Mouse (Mus musculus) MEL (cell line): ENCODE results near the gene Rnf126. TPM values are rescaled to one million over a fixed set of nuclear protein-coding genes. Genes with fewer than 3 reads are reported as not detected.

Source experiments
- DNase-seq: peaks from one replicate; pipeline ENCODE4 v3.0.0; 2011; ENCODE audit warnings: low read depth, low spot score
- H3K27ac ChIP-seq: 2 replicates; pipeline ENCODE4 v1.5.1; 2012; ENCODE audit warnings: low read depth, mild to moderate bottlenecking, control low read depth, low read length, moderate library complexity; ENCODE audit not compliant: control insufficient read depth
- H3K27me3 ChIP-seq, 2 experiments: fragments of 150-350 bp in 1 of 2; sonication (generic) in 1 of 2; 2 replicates each; pipeline ENCODE4 v1.6.1; 2012; ENCODE audit warnings: low read length in 2 of 2, mild to moderate bottlenecking in 2 of 2, improper control_type of control experiment in 1 of 2, moderate library complexity in 1 of 2; ENCODE audit not compliant: insufficient read depth in 2 of 2, control insufficient read depth in 1 of 2
- H3K36me3 ChIP-seq, 2 experiments: 2 replicates each; pipeline ENCODE4 v1.6.1; 2012 to 2014; ENCODE audit warnings: low read length in 2 of 2, improper control_type of control experiment in 1 of 2, inconsistent platforms in 1 of 2, mild to moderate bottlenecking in 1 of 2; ENCODE audit not compliant: insufficient read depth in 2 of 2, control insufficient read depth in 1 of 2
- H3K4me1 ChIP-seq, 2 experiments: fragments of 150-350 bp in 1 of 2; sonication (generic) in 1 of 2; 2 replicates each; pipeline ENCODE4 v1.6.1; 2012; ENCODE audit warnings: low read length in 2 of 2, improper control_type of control experiment in 1 of 2, mild to moderate bottlenecking in 1 of 2; ENCODE audit not compliant: insufficient read depth in 2 of 2, control insufficient read depth in 1 of 2
- H3K4me3 ChIP-seq, 2 experiments: fragments of 150-350 bp in 1 of 2; sonication (generic) in 1 of 2; 2 replicates each; pipeline ENCODE4 v1.5.1; 2012; ENCODE audit warnings: low read depth in 2 of 2, low read length in 2 of 2, mild to moderate bottlenecking in 2 of 2, moderate library complexity in 2 of 2, control low read depth in 1 of 2, improper control_type of control experiment in 1 of 2; ENCODE audit not compliant: control insufficient read depth in 1 of 2, insufficient read depth in 1 of 2
- H3K79me2 ChIP-seq: 2 replicates; pipeline ENCODE4 v1.6.1; 2012; ENCODE audit warnings: mild to moderate bottlenecking, low read length, moderate library complexity; ENCODE audit not compliant: control insufficient read depth, poor library complexity, insufficient read depth
- H3K9ac ChIP-seq: 2 replicates; pipeline ENCODE4 v1.6.1; 2012; ENCODE audit warnings: low read depth, mild to moderate bottlenecking, control low read depth, low read length, moderate library complexity; ENCODE audit not compliant: control insufficient read depth, poor library complexity, severe bottlenecking
- H3K9me3 ChIP-seq: fragments of 150-350 bp; sonication (generic); replicated peaks from 2 replicates; pipeline ENCODE4 v1.6.1; 2012; ENCODE audit warnings: mild to moderate bottlenecking, low read length, improper control_type of control experiment, moderate library complexity; ENCODE audit not compliant: insufficient read depth
- BHLHE40 ChIP-seq: IDR thresholded peaks from 2 replicates; pipeline ENCODE4 v1.6.1; 2012; ENCODE audit warnings: low read depth, mild to moderate bottlenecking, inconsistent platforms, low read length, improper control_type of control experiment, borderline replicate concordance
- CHD1 ChIP-seq: IDR thresholded peaks from 2 replicates; pipeline ENCODE4 v1.6.1; 2012; ENCODE audit warnings: low read depth, mild to moderate bottlenecking, inconsistent platforms, low read length, improper control_type of control experiment
- CHD2 ChIP-seq: IDR thresholded peaks from 2 replicates; pipeline ENCODE4 v1.6.1; 2011; ENCODE audit warnings: low read length, improper control_type of control experiment
- E2F4 ChIP-seq: IDR thresholded peaks from 2 replicates; pipeline ENCODE4 v1.6.1; 2011; ENCODE audit warnings: low read depth, low read length, improper control_type of control experiment, borderline replicate concordance
- ELF1 ChIP-seq: IDR thresholded peaks from 2 replicates; pipeline ENCODE4 v1.6.1; 2014; ENCODE audit warnings: low read depth, mild to moderate bottlenecking, inconsistent platforms, low read length, improper control_type of control experiment, moderate library complexity
- ETS1 ChIP-seq: IDR thresholded peaks from 2 replicates; pipeline ENCODE4 v1.6.1; 2012; ENCODE audit warnings: low read depth, mild to moderate bottlenecking, inconsistent platforms, low read length, improper control_type of control experiment, moderate library complexity
- GATA1 ChIP-seq: IDR thresholded peaks from 2 replicates; pipeline ENCODE4 v1.6.1; 2011; ENCODE audit warnings: low read depth, low read length, improper control_type of control experiment
- KAT2A ChIP-seq: conservative IDR thresholded peaks from 2 replicates; pipeline ENCODE4 v1.6.1; 2012; ENCODE audit warnings: low read depth, low read length, improper control_type of control experiment, inconsistent platforms
- MAFK ChIP-seq: IDR thresholded peaks from 2 replicates; pipeline ENCODE4 v1.6.1; 2011; ENCODE audit warnings: low read depth, mild to moderate bottlenecking, low read length, improper control_type of control experiment, borderline replicate concordance
- MAZ ChIP-seq: IDR thresholded peaks from 2 replicates; pipeline ENCODE4 v1.6.1; 2012; ENCODE audit warnings: low read depth, mild to moderate bottlenecking, inconsistent platforms, low read length, improper control_type of control experiment
- MEF2A ChIP-seq: IDR thresholded peaks from 2 replicates; pipeline ENCODE4 v1.6.1; 2014; ENCODE audit warnings: low read depth, mild to moderate bottlenecking, inconsistent platforms, low read length, improper control_type of control experiment; ENCODE audit not compliant: poor library complexity, insufficient replicate concordance, severe bottlenecking; ENCODE audit errors: extremely low read depth
- MXI1 ChIP-seq: IDR thresholded peaks from 2 replicates; pipeline ENCODE4 v1.6.1; 2011; ENCODE audit warnings: mild to moderate bottlenecking, low read depth, low read length, improper control_type of control experiment
- MYC ChIP-seq: IDR thresholded peaks from 2 replicates; pipeline ENCODE4 v1.6.1; 2011; ENCODE audit warnings: low read depth, mild to moderate bottlenecking, low read length, improper control_type of control experiment, moderate library complexity
- NELFE ChIP-seq: IDR thresholded peaks from 2 replicates; pipeline ENCODE4 v1.6.1; 2011; ENCODE audit warnings: low read depth, low read length, improper control_type of control experiment
- NRF1 ChIP-seq: IDR thresholded peaks from 2 replicates; pipeline ENCODE4 v1.6.1; 2014; ENCODE audit warnings: low read depth, mild to moderate bottlenecking, inconsistent platforms, low read length, improper control_type of control experiment, moderate library complexity; ENCODE audit not compliant: poor library complexity, insufficient read depth, severe bottlenecking
- RCOR1 ChIP-seq: IDR thresholded peaks from 2 replicates; pipeline ENCODE4 v1.6.1; 2012; ENCODE audit warnings: low read depth, mild to moderate bottlenecking, inconsistent platforms, low read length, improper control_type of control experiment
- SIN3A ChIP-seq: IDR thresholded peaks from 2 replicates; pipeline ENCODE4 v1.6.1; 2012; ENCODE audit warnings: low read length, improper control_type of control experiment, inconsistent platforms
- SMC3 ChIP-seq: IDR thresholded peaks from 2 replicates; pipeline ENCODE4 v1.6.1; 2011; ENCODE audit warnings: low read depth, low read length, improper control_type of control experiment
- TAL1 ChIP-seq: IDR thresholded peaks from 2 replicates; pipeline ENCODE4 v1.6.1; 2012; ENCODE audit warnings: mild to moderate bottlenecking, inconsistent platforms, low read length, moderate library complexity, mixed read lengths
- TBP ChIP-seq: IDR thresholded peaks from 2 replicates; pipeline ENCODE4 v1.8.0; 2011; ENCODE audit warnings: low read depth, low read length, improper control_type of control experiment
- TCF12 ChIP-seq: IDR thresholded peaks from 2 replicates; pipeline ENCODE4 v1.6.1; 2014; ENCODE audit warnings: low read depth, mild to moderate bottlenecking, inconsistent platforms, low read length, improper control_type of control experiment, moderate library complexity
- UBTF ChIP-seq: IDR thresholded peaks from 2 replicates; pipeline ENCODE4 v1.6.1; 2012; ENCODE audit warnings: low read depth, mild to moderate bottlenecking, inconsistent platforms, low read length, improper control_type of control experiment, moderate library complexity, borderline replicate concordance; ENCODE audit not compliant: insufficient read depth
- USF1 ChIP-seq: IDR thresholded peaks from 2 replicates; pipeline ENCODE4 v1.6.1; 2014; ENCODE audit warnings: low read depth, mild to moderate bottlenecking, inconsistent platforms, low read length, improper control_type of control experiment, moderate library complexity
- ZKSCAN1 ChIP-seq: IDR thresholded peaks from 2 replicates; pipeline ENCODE4 v1.6.1; 2012; ENCODE audit warnings: low read depth, mild to moderate bottlenecking, inconsistent platforms, low read length, improper control_type of control experiment, moderate library complexity
- ZMIZ1 ChIP-seq: IDR thresholded peaks from 2 replicates; pipeline ENCODE4 v1.6.1; 2012; ENCODE audit warnings: low read depth, mild to moderate bottlenecking, inconsistent platforms, low read length, improper control_type of control experiment, moderate library complexity
- polyA plus RNA-seq, 2 experiments: library from polyadenylated mRNA; stranded (reverse) in 1 of 2; unstranded in 1 of 2; fragments of >175 nt in 1 of 2; fragments of >200 nt in 1 of 2; gene quantifications; 2 replicates each; pipeline versions ENCODE4 v1.2.1 to v1.2.4; 2012; ENCODE audit warnings: low replicate concordance in 2 of 2, low read depth in 1 of 2; ENCODE audit not compliant: insufficient read length in 2 of 2, insufficient read depth in 1 of 2, missing spikeins in 1 of 2
- total RNA-seq: library from RNA; depleted of rRNA; stranded (reverse); fragments of 300-350 nt; gene quantifications from 2 replicates; pipeline ENCODE4 v1.2.3, GENCODE M21; 2012

Gene Rnf126
- total and polyA plus RNA-seq, 3 experiments = 84.8 to 184 (median 174) TPM

- Histone ChIP-seq H3K4me1 (peaks cover 0 to 19% of the 10 kb centered on the region in 2 experiments; a peak in 3 of 4 replicates), H3K27ac (no peak overlapping the region; the same call in 1 of the 2 replicates), H3K9me3 (no peaks in the 10 kb centered on the region), H3K36me3 (peaks cover 0 to 13% of the 10 kb centered on the region in 2 experiments; a peak in 2 of 4 replicates), H3K4me3 (peak overlapping the region; percentile 80 to 99), H3K9ac (peak overlapping the region; percentile 100), H3K27me3 (no peaks in the 10 kb centered on the region), H3K79me2 (peaks cover 43% of the 10 kb centered on the region)
- DNase-seq = peak; percentile 30
- TF ChIP-seq ZKSCAN1 (no peak), RCOR1 (no peak), CHD2 (no peak), MAZ (no peak), USF1 (no peak), NRF1 (no peak), NELFE (no peak), TBP (no peak), UBTF (no peak), TAL1 (no peak), BHLHE40 (no peak), KAT2A (no peak)
- TF ChIP-seq, all 39 proteins: peak for 0
Observed at GRCm38 (mm10) chr10:79766001-79766507, 698 bp downstream of the Rnf126 start.

- TF ChIP-seq MYC = no peak
- TF ChIP-seq ETS1 = no peak
- TF ChIP-seq MXI1 = no peak
- TF ChIP-seq E2F4 = no peak
- TF ChIP-seq SIN3A = no peak
- TF ChIP-seq MAFK = no peak
- no peak for TF ChIP-seq ZKSCAN1
- no peak for TF ChIP-seq TBP
- TF ChIP-seq ELF1 = no peak
- TF ChIP-seq KAT2A = no peak
- no peak for TF ChIP-seq MEF2A
- no peak for TF ChIP-seq TAL1
- no peak for TF ChIP-seq GATA1
- no peak for TF ChIP-seq CHD2
- no peak for TF ChIP-seq UBTF
- TF ChIP-seq SMC3 = no peak
- TF ChIP-seq CHD1 = no peak
- no peak for TF ChIP-seq ZMIZ1
- no peak for TF ChIP-seq TCF12
- peak overlapping the region; percentile 100 for H3K9ac ChIP-seq
- H3K27me3 ChIP-seq = no peaks in the 10 kb centered on the region
- H3K4me1 ChIP-seq = peaks cover 0 to 19% of the 10 kb centered on the region in 2 experiments; a peak in 3 of 4 replicates
- H3K9me3 ChIP-seq = no peaks in the 10 kb centered on the region
- no peak for DNase-seq
- no peak overlapping the region for H3K27ac ChIP-seq
- peaks cover 0 to 13% of the 10 kb centered on the region in 2 experiments; a peak in 2 of 4 replicates for H3K36me3 ChIP-seq
- H3K4me3 ChIP-seq = peak overlapping the region; percentile 80 to 99; a peak in 3 of 4 replicates
- H3K79me2 ChIP-seq = peaks cover 43% of the 10 kb centered on the region
Observed at GRCm38 (mm10) chr10:79765228-79765745, 1.5 kb downstream of the Rnf126 start.
